ENCODE assay signal across 17 mouse cellular contexts in genomic region chr15:84372801-84373200, GRCm38 (mm10). TPM values are rescaled to one million over a fixed set of nuclear protein-coding genes. Genes with fewer than 3 reads are reported as not detected.
A peak's percentile ranks its signal among the peaks of the same experiment; 100 is the strongest.
DNase-seq lines count a peak whose midpoint lies in the region; ATAC-seq lines count a peak whose summit lies in the region.
"Had no signal": no experiment of that assay in that cellular context is flagged by ENCODE, and none has a peak within 500 bp of the region (broad histone marks: within the 10 kb centered on the region; RNA-seq: fewer than 3 reads in every experiment).

No protein-coding gene starts in this region.

- H3K4me2 ChIP-seq in intestine, embryonic 16.5 days (ENCODE audit: low read depth, low read length), result no peak overlapping the region
- H3K4me2 ChIP-seq: forebrain, embryonic 13.5 days; heart, embryonic 12.5 days; hindbrain, embryonic 15.5 days had no signal

- H3K36me3 ChIP-seq in intestine, embryonic 16.5 days (ENCODE audit: control insufficient read depth, insufficient read depth, low read length), result no peaks in the 10 kb centered on the region
- H3K36me3 ChIP-seq: embryonic facial prominence, embryonic 10.5 days; heart, embryonic 12.5 days; hindbrain, embryonic 15.5 days had no signal

- H3K4me3 ChIP-seq in intestine, embryonic 16.5 days (ENCODE audit: low read length), result no peak overlapping the region
- H3K4me3 ChIP-seq: embryonic facial prominence, embryonic 10.5 days; forebrain, embryonic 13.5 days; heart, embryonic 12.5 days; hindbrain, embryonic 15.5 days had no signal

- H3K9ac ChIP-seq in intestine, embryonic 16.5 days (ENCODE audit: low read depth, low read length), result no peak overlapping the region
- H3K9ac ChIP-seq: forebrain, embryonic 13.5 days; forebrain, postnatal 0 days; heart, embryonic 12.5 days; hindbrain, embryonic 15.5 days had no signal

- no peak overlapping the region for H3K27ac ChIP-seq in intestine, embryonic 16.5 days (ENCODE audit: low read length)
- H3K27ac ChIP-seq: embryonic facial prominence, embryonic 10.5 days; forebrain, embryonic 13.5 days; hindbrain, embryonic 15.5 days had no signal

- peaks cover 9% of the 10 kb centered on the region; the same call in 1 of the 2 replicates for H3K9me3 ChIP-seq in intestine, embryonic 16.5 days (ENCODE audit: control insufficient read depth, low read length)
- H3K9me3 ChIP-seq: hindbrain, embryonic 15.5 days had no signal

- H3K4me1 ChIP-seq in intestine, embryonic 16.5 days (ENCODE audit: control insufficient read depth, insufficient read depth, low read length), result no peaks in the 10 kb centered on the region
- H3K4me1 ChIP-seq: heart, embryonic 12.5 days had no signal

- peak; percentile 85 for ATAC-seq in intestine, embryonic 16.5 days
- ATAC-seq: forebrain, embryonic 13.5 days; forebrain, postnatal 0 days; inflammation-experienced regulatory T-cells, adult 6 months had no signal

- 56% methylated on average over 5 of the region's 5 CpGs for whole genome bisulfite sequencing in intestine, embryonic 16.5 days

- peak; percentile 37 for DNase-seq in embryo, embryonic 10.5 days (ENCODE audit: low spot score)
- no peak for DNase-seq in embryo, embryonic 9.5 days (ENCODE audit: extremely low spot score)
- DNase-seq in right cerebral cortex, postnatal 14 days, result peak; percentile 2
- DNase-seq in right cerebral cortex, postnatal 25 days, result no peak
- DNase-seq in cerebellum, adult 9-10 months, result no peak
- no peak for DNase-seq in lung, postnatal 25 days (ENCODE audit: low spot score)
- DNase-seq: adrenal gland, postnatal 10 days; cerebellum, adult 18-20 months; cerebellum, postnatal 10 days; forebrain, postnatal 0 days; gastrocnemius, postnatal 14 days had no signal

- H3K27me3 ChIP-seq in intestine, embryonic 16.5 days (replicated peaks; ENCODE audit: control insufficient read depth, insufficient read depth, low read length), result no peaks in the 10 kb centered on the region
- H3K27me3 ChIP-seq: forebrain, embryonic 13.5 days; heart, embryonic 12.5 days; hindbrain, embryonic 15.5 days had no signal

RNA-seq across cellular contexts. Expression of gene Parvg, which starts 49.0 kb away (rescaled TPM):
- 3.1 and 3.2 TPM in 2 replicates for polyA plus RNA-seq in intestine, embryonic 16.5 days (2015; fragmentation: Nextera tagmentation; extraction: Ambion mirVana)

Comparison
In these comparisons a context has a peak if more than half of its experiments do, and no peak if none do; other contexts are left out.
1. DNase-seq: peak in embryo, embryonic 10.5 days (single experiment) and right cerebral cortex, postnatal 14 days (single experiment); none in embryo, embryonic 9.5 days (single experiment), right cerebral cortex, postnatal 25 days (single experiment), cerebellum, adult 9-10 months (single experiment) and lung, postnatal 25 days (single experiment).